Mouse (Mus musculus): ENCODE results near the gene Cd40. TPM values are rescaled to one million over a fixed set of nuclear protein-coding genes. Genes with fewer than 3 reads are reported as not detected.
A peak's percentile ranks its signal among the peaks of the same experiment; 100 is the strongest.

The Cd40 gene
- total RNA-seq, 2 experiments from 2014 or later, result 1.8 to 2.3 TPM

GRCm38 (mm10) chr2:165098861-165099260 is 43.4 kb downstream of the Cd40 start:
- DNase-seq (ENCODE audit: low spot score in 2 of 2), result no peak

- no peak for DNase-seq (ENCODE audit: low spot score in 2 of 2)
Measured at GRCm38 (mm10) chr2:165100749-165101148, 45.3 kb downstream of the Cd40 start.

- no peak for DNase-seq (ENCODE audit: low spot score in 2 of 2)
Measured at GRCm38 (mm10) chr2:165102920-165103319, 47.5 kb downstream of the Cd40 start.

- no peak for DNase-seq (ENCODE audit: low spot score in 2 of 2)
Measured at GRCm38 (mm10) chr2:165105513-165106079, 50.2 kb downstream of the Cd40 start.

GRCm38 (mm10) chr2:165106585-165106984 is 51.2 kb downstream of the Cd40 start:
- DNase-seq (ENCODE audit: low spot score in 2 of 2), result no peak

- DNase-seq (ENCODE audit: low spot score in 2 of 2), result peak; percentile 89 to 91
Measured at GRCm38 (mm10) chr2:165112149-165112548, 56.7 kb downstream of the Cd40 start.

GRCm38 (mm10) chr2:165113733-165114132 is 58.3 kb downstream of the Cd40 start:
- DNase-seq (ENCODE audit: low spot score in 2 of 2), result no peak

GRCm38 (mm10) chr2:165120765-165121164 is 65.3 kb downstream of the Cd40 start:
- DNase-seq (ENCODE audit: low spot score in 2 of 2), result no peak

GRCm38 (mm10) chr2:165121206-165121840 is 65.9 kb downstream of the Cd40 start:
- no peak for DNase-seq (ENCODE audit: low spot score in 2 of 2)

Other genes starting within 250 kb of the Cd40 start
- 1 to 10 TPM; 4.7 to 5.9 TPM for gene Zswim1, start 232.9 kb upstream of the Cd40 start, total RNA-seq (2021)
- 1 to 10 TPM; 1.2 to 1.9 TPM for gene Spata25, start 227.1 kb upstream of the Cd40 start, total RNA-seq (2021)
- 10 to 100 TPM; 75.0 to 82.3 TPM for gene Ctsa, start 222.8 kb upstream of the Cd40 start, total RNA-seq (2021)
- 10 to 100 TPM; 38.5 to 41.9 TPM for gene Neurl2, start 222.2 kb upstream of the Cd40 start, total RNA-seq (2021)
- gene Pltp, start 197.9 kb upstream of the Cd40 start, total RNA-seq (2021), result 10 to 100 TPM in 1 of 2 experiments, 1 to 10 TPM in 1; 9.5 to 15.5 TPM
- 10 to 100 TPM; 42.1 to 43.3 TPM for gene Pcif1, start 176.3 kb upstream of the Cd40 start, total RNA-seq (2021)
- gene Zfp335, start 143.9 kb upstream of the Cd40 start, total RNA-seq (2021), result 10 to 100 TPM; 11.7 to 14.3 TPM
- 1 to 10 TPM in 1 of 2 experiments, under 1 TPM in 1; 0.93 to 1.1 TPM for gene Mmp9, start 114.8 kb upstream of the Cd40 start, total RNA-seq (2021)
- gene Slc12a5, start 94.8 kb upstream of the Cd40 start, total RNA-seq (2021), result under 1 TPM; 0.54 to 0.93 TPM
- 10 to 100 TPM; 31.4 to 34.4 TPM for gene Ncoa5, start 20.8 kb upstream of the Cd40 start, total RNA-seq (2021)
- not detected for gene 1700025C18Rik, start 35.1 kb downstream of the Cd40 start, total RNA-seq (2021)
- gene Cdh22, start 179.2 kb downstream of the Cd40 start, total RNA-seq (2021), result under 1 TPM; 0.26 to 0.42 TPM
- 10 to 100 TPM; 20.8 to 23.4 TPM for gene Slc35c2, start 232.2 kb downstream of the Cd40 start, total RNA-seq (2021)